Mouse (Mus musculus) forebrain, embryonic 15.5 days (tissue): ENCODE measurements at regions not wholly inside any gene's neighbourhood (a gene's known extent, or its start where the extent isn't known, plus 50 kb on each side); places are given as distances from the start of the nearest gene placed in this dataset.
"Not testable (repeated sequence)": the region's sequence is repeated elsewhere in the genome, so short reads cannot be mapped to it uniquely, and the experiment has no call there.

Experiments used
- ATAC-seq: fragments of 200-750 bp; cut with Nextera tagmentation; replicated peaks from 2 replicates; pipeline ENCODE4 v1.8.0; 2017; ENCODE audit warnings: mild to moderate bottlenecking, moderate TSS enrichment, moderate library complexity
- H3K27ac ChIP-seq: fragments of 300-500 bp; sonication (generic); replicated peaks from 2 replicates; pipeline ENCODE4 v1.5.1; 2015; ENCODE audit warnings: mild to moderate bottlenecking, inconsistent platforms
- H3K27me3 ChIP-seq: fragments of 300-500 bp; sonication (generic); 2 replicates; pipeline ENCODE4 v1.6.1; 2015; ENCODE audit warnings: inconsistent platforms
- H3K36me3 ChIP-seq: fragments of 300-500 bp; sonication (generic); 2 replicates; pipeline ENCODE4 v1.6.1; 2015; ENCODE audit warnings: mild to moderate bottlenecking, inconsistent platforms
- H3K4me1 ChIP-seq: fragments of 300-500 bp; sonication (generic); 2 replicates; pipeline ENCODE4 v1.6.1; 2015; ENCODE audit warnings: inconsistent platforms
- H3K4me2 ChIP-seq: fragments of 300-500 bp; sonication (generic); replicated peaks from 2 replicates; pipeline ENCODE4 v1.6.1; 2015; ENCODE audit warnings: mild to moderate bottlenecking, inconsistent platforms
- H3K4me3 ChIP-seq: fragments of 300-500 bp; sonication (generic); 2 replicates; pipeline ENCODE4 v1.5.1; 2015; ENCODE audit warnings: mild to moderate bottlenecking, inconsistent platforms
- H3K9ac ChIP-seq: fragments of 300-500 bp; sonication (generic); replicated peaks from 2 replicates; pipeline ENCODE4 v1.6.1; 2015; ENCODE audit warnings: mild to moderate bottlenecking, inconsistent platforms
- H3K9me3 ChIP-seq: fragments of 300-500 bp; sonication (generic); 2 replicates; pipeline ENCODE4 v1.6.1; 2016; ENCODE audit warnings: inconsistent platforms
- WGBS: fragments of 180-500 bp; shearing (Covaris S2); methylation state at CpG from one replicate; pipeline ENCODE4 v1.1.7; 2015; ENCODE audit warnings: mixed read lengths; 5-methylcytosine and 5-hydroxymethylcytosine counted together

DNA sequence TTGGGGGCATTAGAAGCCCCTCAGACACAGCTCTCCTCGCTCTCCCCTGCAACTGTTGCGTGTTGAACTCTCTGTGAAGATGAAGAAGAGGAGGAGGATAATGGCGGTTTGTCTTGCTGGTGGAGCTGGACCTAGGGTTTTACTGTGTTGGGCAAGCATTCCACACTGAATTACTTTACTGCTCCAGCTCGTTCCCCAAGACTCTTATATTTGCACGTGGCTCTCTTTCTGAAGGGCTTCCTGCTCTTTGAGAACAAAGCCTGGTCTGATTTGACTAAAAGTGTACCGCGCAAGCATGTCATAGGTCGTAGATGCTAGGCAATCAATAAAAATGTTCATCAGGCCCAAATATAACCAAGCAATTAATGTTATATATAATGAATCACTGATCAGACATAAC is 509.1 kb downstream of the Zfp704 start:
- no peaks in the 10 kb centered on the region for H3K36me3 ChIP-seq
- no peak overlapping the region for H3K4me2 ChIP-seq
- H3K27me3 ChIP-seq = no peaks in the 10 kb centered on the region
- ATAC-seq = no peak
- no peaks in the 10 kb centered on the region for H3K4me1 ChIP-seq
- no peak overlapping the region for H3K4me3 ChIP-seq
- H3K9ac ChIP-seq = no peak overlapping the region
- 83% methylated on average over 8 of the region's 8 CpGs for WGBS
- no peaks in the 10 kb centered on the region for H3K9me3 ChIP-seq
- no peak overlapping the region for H3K27ac ChIP-seq

DNA sequence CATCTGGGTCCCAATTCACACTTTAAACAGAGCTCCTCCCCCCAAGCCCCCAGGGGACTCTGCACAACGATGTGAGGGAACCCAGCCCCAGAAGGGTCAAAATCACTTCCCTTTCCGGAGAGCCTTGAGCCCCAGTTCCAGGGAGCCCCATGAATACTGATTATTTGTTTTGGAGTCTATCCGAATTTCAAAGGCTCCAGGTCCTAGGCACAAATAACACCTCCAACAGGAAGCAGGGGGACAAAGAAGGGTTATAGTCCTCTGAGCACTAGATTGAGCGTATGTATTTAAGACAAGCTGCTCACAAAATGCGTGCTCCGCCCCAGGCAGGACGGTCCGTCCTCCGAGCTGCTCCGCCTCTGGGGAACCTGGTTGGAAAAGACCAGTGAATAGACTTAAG is 511.4 kb downstream of the Zfp704 start:
- no peaks in the 10 kb centered on the region for H3K9me3 ChIP-seq
- no peaks in the 10 kb centered on the region for H3K36me3 ChIP-seq
- H3K9ac ChIP-seq = no peak overlapping the region
- no peak overlapping the region for H3K27ac ChIP-seq
- no peak overlapping the region for H3K4me2 ChIP-seq
- 86% methylated on average over 10 of the region's 10 CpGs for WGBS
- H3K27me3 ChIP-seq = no peaks in the 10 kb centered on the region
- ATAC-seq = no peak
- H3K4me1 ChIP-seq = no peaks in the 10 kb centered on the region
- no peak overlapping the region for H3K4me3 ChIP-seq

DNA sequence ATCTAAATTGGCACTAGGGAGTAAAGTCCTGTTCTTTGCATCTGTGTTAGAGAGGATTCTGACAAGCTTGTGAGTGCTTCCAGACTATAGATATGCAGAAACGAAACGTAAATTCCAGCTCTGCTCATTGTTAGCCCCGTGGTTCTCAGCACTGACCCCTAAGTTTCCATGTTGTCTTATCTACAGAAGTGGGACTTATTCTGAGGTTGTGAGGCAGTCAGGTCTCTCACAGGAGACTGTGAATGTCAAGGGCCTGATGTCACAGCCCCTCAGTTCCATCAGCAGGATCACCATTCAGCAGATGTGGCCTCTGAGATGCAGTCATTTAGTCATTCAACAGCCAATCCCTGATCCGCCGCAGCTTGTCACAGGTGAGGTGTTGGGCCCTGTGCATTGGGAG is 525.8 kb downstream of the Zfp704 start:
- Histone ChIP-seq H3K36me3 (no peaks in the 10 kb centered on the region), H3K9me3 (no peaks in the 10 kb centered on the region), H3K27me3 (no peaks in the 10 kb centered on the region), H3K4me1 (no peaks in the 10 kb centered on the region), H3K4me3 (no peak overlapping the region), H3K4me2 (no peak overlapping the region), H3K9ac (no peak overlapping the region), H3K27ac (no peak overlapping the region)
- 91% methylated on average over 5 of the region's 5 CpGs for WGBS
- no peak for ATAC-seq

DNA sequence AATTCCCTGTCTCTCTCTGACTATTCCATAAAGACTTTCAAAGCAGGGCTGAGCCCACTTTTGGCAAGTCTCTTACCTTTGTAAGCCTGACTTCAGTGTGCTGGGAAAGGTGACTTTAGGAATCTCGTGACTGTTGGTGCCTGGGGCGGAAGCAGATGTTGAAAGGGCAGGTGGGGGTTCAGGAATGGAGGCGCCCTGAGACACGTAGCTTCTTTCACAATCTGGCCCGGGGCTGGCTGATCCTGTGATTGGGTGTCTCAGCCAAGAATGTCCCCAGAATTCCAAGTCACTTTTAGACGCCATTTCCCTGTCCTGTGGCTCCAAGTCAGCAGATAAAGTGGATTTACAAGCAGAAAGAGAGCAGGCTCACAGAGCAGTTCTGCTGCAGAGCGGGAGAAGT is 527.8 kb downstream of the Zfp704 start:
- WGBS = 78% methylated on average over 7 of the region's 7 CpGs
- H3K4me1 ChIP-seq = no peaks in the 10 kb centered on the region
- no peak overlapping the region for H3K9ac ChIP-seq
- H3K4me2 ChIP-seq = no peak overlapping the region
- H3K27me3 ChIP-seq = no peaks in the 10 kb centered on the region
- no peaks in the 10 kb centered on the region for H3K36me3 ChIP-seq
- no peak overlapping the region for H3K27ac ChIP-seq
- H3K4me3 ChIP-seq = no peak overlapping the region
- ATAC-seq = no peak
- H3K9me3 ChIP-seq = no peaks in the 10 kb centered on the region

DNA sequence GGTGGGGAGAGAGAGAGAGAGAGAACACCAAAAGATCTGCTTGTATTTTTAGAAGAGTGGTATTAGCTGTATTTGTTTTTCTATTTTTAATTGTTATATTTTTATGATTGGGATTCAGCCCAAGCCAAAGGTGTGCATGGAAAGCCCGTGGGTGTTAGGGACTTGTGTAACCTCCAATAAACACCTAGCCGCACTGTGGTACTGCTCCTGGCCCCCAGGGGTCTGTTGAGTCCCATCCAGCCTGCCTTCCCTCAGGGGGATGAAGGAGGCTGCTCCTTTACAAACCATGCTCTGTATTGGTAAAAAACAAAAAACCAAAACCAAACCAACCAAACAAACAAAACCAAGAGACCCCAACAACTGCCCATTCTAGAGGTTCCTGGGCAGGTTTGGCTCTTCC is 531.7 kb downstream of the Zfp704 start:
- Histone ChIP-seq H3K4me3 (no peak overlapping the region), H3K27ac (no peak overlapping the region), H3K9ac (no peak overlapping the region), H3K9me3 (no peaks in the 10 kb centered on the region), H3K4me2 (no peak overlapping the region), H3K4me1 (no peaks in the 10 kb centered on the region), H3K27me3 (no peaks in the 10 kb centered on the region), H3K36me3 (no peaks in the 10 kb centered on the region)
- 79% methylated on average over 2 of the region's 2 CpGs for WGBS
- ATAC-seq = no peak

DNA sequence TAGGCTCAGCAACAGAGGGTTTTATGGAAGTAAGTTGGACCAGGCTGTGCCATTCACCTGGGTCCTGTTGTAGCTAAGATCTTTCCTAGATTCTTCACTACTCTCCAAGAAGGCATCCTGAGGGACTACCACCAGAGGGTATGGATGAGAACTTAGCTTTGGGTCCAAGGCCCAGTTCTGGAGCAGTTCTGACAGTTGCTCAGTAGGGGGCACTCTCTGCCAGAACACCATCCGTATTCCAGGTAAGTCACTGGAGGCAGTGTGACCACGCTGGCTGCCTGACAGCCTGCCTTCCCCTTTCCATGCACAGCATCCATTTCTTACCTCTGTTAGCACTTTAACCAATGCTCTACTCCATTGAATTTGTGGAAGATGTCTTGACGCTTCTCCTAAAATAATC is 533.2 kb downstream of the Zfp704 start:
- H3K36me3 ChIP-seq = no peaks in the 10 kb centered on the region
- no peaks in the 10 kb centered on the region for H3K9me3 ChIP-seq
- no peak overlapping the region for H3K4me3 ChIP-seq
- H3K27me3 ChIP-seq = no peaks in the 10 kb centered on the region
- no peak overlapping the region for H3K4me2 ChIP-seq
- ATAC-seq = peak; percentile 41; the same call in 1 of the 2 replicates
- no peak overlapping the region for H3K9ac ChIP-seq
- no peak overlapping the region for H3K27ac ChIP-seq
- H3K4me1 ChIP-seq = no peaks in the 10 kb centered on the region
- WGBS = 16% methylated on average over 3 of the region's 3 CpGs

DNA sequence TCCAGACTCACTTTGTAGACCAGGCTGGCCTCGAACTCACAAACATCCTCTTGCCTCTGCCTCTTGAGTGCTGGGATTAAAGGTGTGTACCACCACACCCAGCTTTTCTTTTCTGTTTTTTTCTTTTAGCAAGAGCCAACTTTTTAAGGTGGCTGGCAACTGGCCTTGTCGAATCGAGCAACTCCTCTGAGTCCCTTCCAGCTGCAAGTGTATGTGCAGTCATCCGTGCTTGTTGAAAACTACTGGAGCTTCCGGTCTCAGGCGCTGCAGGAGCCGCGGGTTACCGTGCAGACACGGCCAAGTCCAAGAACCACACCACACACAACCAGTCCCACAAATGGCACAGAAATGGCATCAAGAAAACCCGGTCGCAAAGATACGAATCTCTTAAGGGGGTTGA is 537.4 kb downstream of the Zfp704 start:
- H3K27me3 ChIP-seq, H3K36me3 ChIP-seq, H3K4me2 ChIP-seq, H3K9me3 ChIP-seq, H3K9ac ChIP-seq, H3K4me3 ChIP-seq, ATAC-seq, H3K27ac ChIP-seq, H3K4me1 ChIP-seq: not testable (repeated sequence)
- WGBS = 89% methylated on average over 13 of the region's 13 CpGs

DNA sequence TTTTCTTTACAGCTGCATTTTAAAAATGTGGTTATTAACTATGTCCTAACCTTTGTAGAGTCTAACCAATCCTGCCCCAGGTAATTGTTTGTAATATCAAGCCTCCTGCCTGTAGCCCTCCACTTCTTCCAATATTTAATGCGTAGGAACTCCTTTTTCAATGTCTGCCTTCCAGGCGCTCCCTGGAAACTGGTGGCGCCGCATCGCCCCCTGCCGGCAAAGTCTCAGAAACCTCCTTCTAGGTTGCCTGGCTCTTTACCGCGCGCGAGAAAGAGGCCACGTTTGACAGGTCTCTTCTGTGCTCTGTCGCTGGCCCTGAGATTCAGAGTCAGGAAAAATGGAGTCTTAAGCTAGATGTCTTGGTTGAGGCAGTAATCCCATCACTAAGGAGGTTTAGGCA is 542.8 kb downstream of the Zfp704 start:
- Histone ChIP-seq H3K4me2 (no peak overlapping the region), H3K27ac (no peak overlapping the region), H3K4me1 (no peaks in the 10 kb centered on the region), H3K36me3 (no peaks in the 10 kb centered on the region), H3K27me3 (no peaks in the 10 kb centered on the region), H3K4me3 (no peak overlapping the region), H3K9ac (no peak overlapping the region), H3K9me3 (no peaks in the 10 kb centered on the region)
- ATAC-seq = peak; percentile 51
- 2% methylated on average over 12 of the region's 12 CpGs for WGBS

DNA sequence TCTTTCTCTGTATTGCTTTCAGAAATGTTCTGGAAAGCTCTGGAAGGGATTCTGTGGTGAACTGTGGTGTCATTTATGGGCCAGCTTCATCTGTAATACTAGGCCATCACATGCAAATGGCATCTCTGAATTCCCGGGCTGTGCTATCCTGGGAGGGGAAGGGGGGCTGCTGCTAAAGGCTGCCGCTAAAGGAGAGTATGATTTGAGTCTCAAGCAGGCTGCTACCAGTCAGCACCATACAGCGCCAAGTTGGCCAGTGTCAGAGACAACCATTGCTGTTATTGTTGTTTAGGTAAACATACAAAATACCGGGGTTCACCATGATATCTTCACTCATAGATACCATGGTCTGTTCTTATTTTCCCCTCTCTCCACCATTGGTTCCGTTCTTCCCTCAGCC is 543.5 kb downstream of the Zfp704 start:
- no peaks in the 10 kb centered on the region for H3K27me3 ChIP-seq
- no peaks in the 10 kb centered on the region for H3K4me1 ChIP-seq
- peak; percentile 71; the same call in 1 of the 2 replicates for ATAC-seq
- H3K9ac ChIP-seq = no peak overlapping the region
- no peaks in the 10 kb centered on the region for H3K36me3 ChIP-seq
- H3K4me2 ChIP-seq = no peak overlapping the region
- no peak overlapping the region for H3K27ac ChIP-seq
- H3K4me3 ChIP-seq = no peak overlapping the region
- 81% methylated on average over 5 of the region's 5 CpGs for WGBS
- H3K9me3 ChIP-seq = no peaks in the 10 kb centered on the region

DNA sequence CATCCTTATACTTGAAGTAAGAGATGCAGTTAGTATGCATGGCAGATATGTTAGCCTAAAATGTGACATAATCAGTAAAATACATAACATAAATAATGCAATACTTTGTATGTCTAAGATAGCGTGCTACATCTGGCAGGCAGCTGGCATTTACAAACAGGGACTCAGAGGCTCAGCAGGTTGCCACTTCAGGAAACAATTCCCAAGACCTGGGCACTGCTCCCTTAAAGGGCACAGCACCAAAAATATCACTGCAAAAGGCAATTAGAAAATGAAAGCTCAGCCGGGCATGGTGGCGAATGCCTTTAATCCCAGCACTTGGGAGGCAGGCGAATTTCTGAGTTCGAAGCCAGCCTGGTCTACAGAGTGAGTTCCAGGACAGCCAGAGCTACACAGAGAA is 544.0 kb downstream of the Zfp704 start:
- no peak overlapping the region for H3K4me3 ChIP-seq
- WGBS = 71% methylated on average over 5 of the region's 5 CpGs
- no peak overlapping the region for H3K4me2 ChIP-seq
- H3K27me3 ChIP-seq = no peaks in the 10 kb centered on the region
- H3K9me3 ChIP-seq = no peaks in the 10 kb centered on the region
- H3K27ac ChIP-seq = no peak overlapping the region
- no peaks in the 10 kb centered on the region for H3K36me3 ChIP-seq
- no peak overlapping the region for H3K9ac ChIP-seq
- ATAC-seq = no peak
- H3K4me1 ChIP-seq = no peaks in the 10 kb centered on the region

DNA sequence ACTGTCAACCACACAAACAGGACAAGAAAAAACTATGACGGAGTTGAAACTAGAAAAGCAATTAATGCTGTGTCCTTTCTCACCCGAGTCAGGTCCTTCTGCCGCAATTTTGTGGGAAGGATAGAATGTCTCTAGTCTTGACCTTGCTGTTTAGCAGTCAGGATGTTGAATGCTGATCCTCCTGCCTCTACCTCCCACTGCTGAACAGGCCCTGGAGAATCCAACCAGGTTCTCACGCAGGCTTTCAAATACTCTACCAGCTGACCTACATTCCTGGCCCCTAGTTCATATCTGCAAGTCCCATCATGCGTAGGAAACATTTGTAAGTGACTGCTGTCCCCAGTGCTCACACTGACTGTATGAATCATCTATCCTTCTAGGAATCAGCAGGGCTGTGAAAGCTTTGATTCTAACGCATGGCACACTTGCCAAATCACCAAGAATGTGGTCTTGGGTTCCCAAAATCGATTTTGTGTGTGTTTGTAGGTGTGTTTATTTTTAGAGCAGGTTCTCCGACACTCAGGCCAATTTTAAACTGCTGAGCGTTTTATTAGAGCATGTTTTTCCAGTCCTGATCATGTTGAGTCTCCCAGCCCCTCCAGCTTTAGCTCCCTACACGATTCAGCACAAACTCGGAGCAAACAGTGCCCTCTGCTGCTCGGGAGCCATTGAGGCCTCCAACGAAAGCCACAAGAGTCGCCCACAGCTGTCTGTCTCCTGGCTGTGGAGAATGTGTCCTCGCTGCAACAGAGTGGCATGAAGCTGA is 545.4 kb downstream of the Zfp704 start:
- Histone ChIP-seq H3K4me1 (no peaks in the 10 kb centered on the region), H3K4me2 (no peak overlapping the region)
- 46% methylated on average over 15 of the region's 15 CpGs for WGBS

DNA sequence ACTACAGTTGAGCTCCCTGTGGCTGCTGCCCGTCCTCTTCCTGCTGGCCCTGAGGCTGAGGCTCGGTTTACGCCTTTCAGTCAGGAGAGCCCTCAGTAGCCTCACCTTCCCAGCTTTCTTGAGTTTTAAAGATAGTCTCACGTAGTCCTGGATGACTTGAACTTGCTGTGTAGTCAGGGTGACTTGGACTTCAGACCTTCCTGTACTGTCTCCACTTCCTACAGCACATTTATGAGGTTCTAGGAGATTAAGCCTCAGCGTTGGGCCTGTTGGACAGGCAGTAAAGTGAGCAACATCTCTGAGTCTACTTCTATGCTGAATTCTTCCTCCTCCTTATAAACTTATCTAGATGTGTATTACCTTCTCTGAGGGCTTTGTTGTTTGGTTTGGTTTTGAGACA is 546.2 kb downstream of the Zfp704 start:
- no peak overlapping the region for H3K27ac ChIP-seq
- no peaks in the 10 kb centered on the region for H3K4me1 ChIP-seq
- no peaks in the 10 kb centered on the region for H3K27me3 ChIP-seq
- no peak overlapping the region for H3K4me2 ChIP-seq
- ATAC-seq = no peak
- H3K36me3 ChIP-seq = no peaks in the 10 kb centered on the region
- no peak overlapping the region for H3K4me3 ChIP-seq
- WGBS = 72% methylated on average over 5 of the region's 5 CpGs
- H3K9me3 ChIP-seq = no peaks in the 10 kb centered on the region
- no peak overlapping the region for H3K9ac ChIP-seq

More for the DNA sequence above, 545.4 kb downstream of the Zfp704 start:
- Histone ChIP-seq H3K27ac (no peak overlapping the region), H3K9ac (no peak overlapping the region), H3K27me3 (no peaks in the 10 kb centered on the region), H3K36me3 (no peaks in the 10 kb centered on the region), H3K9me3 (no peaks in the 10 kb centered on the region), H3K4me3 (no peak overlapping the region)
- ATAC-seq = 0 out of 2 replicates have a peak, but pooled peaks have one; percentile 44

DNA sequence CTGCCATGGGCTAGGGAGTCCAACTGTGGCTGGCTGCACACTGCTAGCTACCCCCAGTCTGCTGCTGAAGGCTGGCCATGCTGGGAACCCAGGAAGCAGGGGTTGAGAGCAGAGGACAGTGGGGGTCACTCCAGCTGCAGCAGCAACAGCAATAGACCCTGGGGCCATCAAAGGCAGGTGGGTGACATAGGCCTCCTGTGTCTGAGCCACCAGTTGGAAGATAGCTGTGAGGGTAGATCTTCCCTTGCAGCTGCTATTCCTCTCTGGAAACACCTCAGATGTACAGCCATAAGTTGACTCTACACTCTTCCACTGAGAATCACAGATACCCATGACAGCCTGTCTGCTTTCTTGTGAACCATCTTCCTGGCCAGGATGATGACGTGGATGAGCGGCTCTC is 548.5 kb downstream of the Zfp704 start:
- 86% methylated on average over 2 of the region's 2 CpGs for WGBS
- ATAC-seq = no peak

More for the DNA sequence above, 548.5 kb downstream of the Zfp704 start:
- H3K27me3 ChIP-seq = no peaks in the 10 kb centered on the region
- no peak overlapping the region for H3K9ac ChIP-seq
- no peak overlapping the region for H3K27ac ChIP-seq
- H3K36me3 ChIP-seq = no peaks in the 10 kb centered on the region
- H3K4me2 ChIP-seq = no peak overlapping the region
- no peaks in the 10 kb centered on the region for H3K4me1 ChIP-seq
- H3K9me3 ChIP-seq = no peaks in the 10 kb centered on the region
- no peak overlapping the region for H3K4me3 ChIP-seq
